In genomic region chr6:137669433-137669832, GRCm38 (mm10) we compare ENCODE assay signal across 13 mouse cellular contexts.
"Had no signal": no experiment of that assay in that cellular context is flagged by ENCODE, and none has a peak within 500 bp of the region (broad histone marks: within the 10 kb centered on the region; RNA-seq: fewer than 3 reads in every experiment).

No protein-coding gene starts in this region.

- DNase-seq: gastrocnemius, postnatal 14 days; gastrocnemius, postnatal 36 days; heart, adult 2 months; heart, postnatal 14 days; heart, postnatal 36 days; kidney, adult 11 months; kidney, adult 8-10 months; kidney, postnatal 10 days; kidney, postnatal 25 days; kidney, postnatal 4 days; layer of hippocampus, adult 9-11 months; layer of hippocampus, postnatal 36 days; left cerebral cortex, postnatal 4 days had no signal
